Mouse (Mus musculus) myocyte (in vitro differentiated cells): Measurements from ENCODE around the gene Gm20388.

ENCODE experiments used
- E2F4 ChIP-seq: IDR thresholded peaks from one replicate; pipeline ENCODE4 v1.6.1; 2011; ENCODE audit warnings: mild to moderate bottlenecking, control low read depth, moderate library complexity; ENCODE audit not compliant: insufficient read depth
- MAX ChIP-seq: IDR thresholded peaks from one replicate; pipeline ENCODE4 v1.6.1; 2011; ENCODE audit warnings: low read depth, mild to moderate bottlenecking, control low read depth
- POLR2A ChIP-seq: IDR thresholded peaks from one replicate; pipeline ENCODE4 v1.6.1; 2011; ENCODE audit warnings: low read depth, mild to moderate bottlenecking, control low read depth, moderate library complexity; ENCODE audit not compliant: insufficient read length
- SRF ChIP-seq: IDR thresholded peaks from one replicate; pipeline ENCODE4 v1.6.1; 2011; ENCODE audit warnings: low read depth; ENCODE audit not compliant: control insufficient read depth, insufficient read length
- TCF12 ChIP-seq: IDR thresholded peaks from one replicate; pipeline ENCODE4 v1.6.1; 2011; ENCODE audit warnings: mild to moderate bottlenecking, control low read depth; ENCODE audit not compliant: poor library complexity, insufficient read depth, severe bottlenecking
- USF1 ChIP-seq: IDR thresholded peaks from one replicate; pipeline ENCODE4 v1.6.1; 2011; ENCODE audit warnings: low read depth, mild to moderate bottlenecking, control low read depth, moderate library complexity

DNA sequence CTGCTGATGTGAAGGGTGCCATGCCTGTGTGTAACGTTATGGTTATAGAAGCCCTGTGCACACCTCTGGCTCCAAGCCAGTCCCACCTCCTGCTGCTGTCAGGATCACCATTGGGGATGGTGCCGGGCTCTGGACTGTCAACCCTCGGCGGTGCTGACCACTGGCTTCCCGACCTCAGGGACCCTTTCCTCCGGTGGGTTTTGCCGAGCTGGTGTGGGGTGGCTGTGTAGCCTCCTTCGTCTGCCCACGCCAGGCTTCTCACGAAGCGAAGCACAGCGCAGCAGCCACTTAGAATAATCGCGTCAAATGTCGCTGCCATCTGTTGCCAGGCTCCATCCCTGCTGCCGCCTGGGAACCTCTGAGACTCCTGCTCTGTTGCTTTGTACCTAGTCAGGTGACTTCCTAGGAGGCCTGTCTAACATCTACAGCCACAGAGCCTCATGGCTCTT is 637.7 kb downstream of the Gm20388 start:
- TF ChIP-seq POLR2A (no peak), MAX (no peak), E2F4 (no peak), SRF (no peak), TCF12 (no peak), USF1 (no peak)
